Mouse (Mus musculus) megakaryocyte progenitor cell, adult 5-6 weeks (primary cell): ENCODE data around the gene Stk38l. TPM values are rescaled to one million over a fixed set of nuclear protein-coding genes. Genes with fewer than 3 reads are reported as not detected.

Experiments used
- total RNA-seq, 2 experiments: library from RNA; stranded (forward) in 1 of 2; stranded (reverse) in 1 of 2; fragments of 157-497, 149-512 nt in 1 of 2; fragments of 200-1000 nt in 1 of 2; gene quantifications; 2 replicates each; pipeline versions ENCODE4 v1.2.3 to v1.2.4; 2015 to 2017

The Stk38l gene
- total RNA-seq, 2 experiments from 2014 or later, result 2.3 to 3.0 TPM

Other genes with a start within 250 kb of the Stk38l start
- 5.2 and 6.9 TPM in 2 replicates for gene Itpr2, start 222.8 kb upstream of the Stk38l start, total RNA-seq (2015)
- 11.0 and 13.3 TPM in 2 replicates for gene Itpr2, start 222.8 kb upstream of the Stk38l start, total RNA-seq (2017)
- gene Fgfr1op2, start 147.8 kb upstream of the Stk38l start, total RNA-seq (2015), result 156 and 161 TPM in 2 replicates
- 134 and 154 TPM in 2 replicates for gene Fgfr1op2, start 147.8 kb upstream of the Stk38l start, total RNA-seq (2017)
- gene Ints13, start 147.2 kb upstream of the Stk38l start, total RNA-seq (2015), result 93.9 and 117 TPM in 2 replicates
- gene Ints13, start 147.2 kb upstream of the Stk38l start, total RNA-seq (2017), result 86.4 and 122 TPM in 2 replicates
- gene Med21, start 82.4 kb upstream of the Stk38l start, total RNA-seq (2015), result 222 and 260 TPM in 2 replicates
- 190 and 247 TPM in 2 replicates for gene Med21, start 82.4 kb upstream of the Stk38l start, total RNA-seq (2017)
- 78.9 and 81.3 TPM in 2 replicates for gene Tm7sf3, start 82.2 kb upstream of the Stk38l start, total RNA-seq (2015)
- gene Tm7sf3, start 82.2 kb upstream of the Stk38l start, total RNA-seq (2017), result 92.5 and 99.5 TPM in 2 replicates
- not detected in 2 replicates for gene Arntl2, start 71.1 kb downstream of the Stk38l start, total RNA-seq (2015)
- gene Arntl2, start 71.1 kb downstream of the Stk38l start, total RNA-seq (2017), result not detected in 2 replicates
- gene Smco2, start 125.1 kb downstream of the Stk38l start, total RNA-seq (2015), result not detected in 2 replicates
- not detected in 2 replicates for gene Smco2, start 125.1 kb downstream of the Stk38l start, total RNA-seq (2017)
- gene Ppfibp1, start 163.5 kb downstream of the Stk38l start, total RNA-seq (2015), result 6.8 and 9.5 TPM in 2 replicates
- 9.8 and 19.6 TPM in 2 replicates for gene Ppfibp1, start 163.5 kb downstream of the Stk38l start, total RNA-seq (2017)
- gene 1700034J05Rik, start 229.4 kb downstream of the Stk38l start, total RNA-seq (2015), result not detected in 2 replicates
- not detected in 2 replicates for gene 1700034J05Rik, start 229.4 kb downstream of the Stk38l start, total RNA-seq (2017)